Mouse (Mus musculus): ENCODE data around the gene Gm14406. TPM values are rescaled to one million over a fixed set of nuclear protein-coding genes. Genes with fewer than 3 reads are reported as not detected.

Gene Gm14406
- polyA plus RNA-seq, 1 experiment from 2014 or later: not detected

Other genes with a start within 250 kb of the Gm14406 start
- 4.0 and 5.1 TPM in 2 replicates for gene Gm14418, start 179.9 kb downstream of the Gm14406 start, polyA plus RNA-seq (2016; fragmentation: Nextera tagmentation; extraction: Ambion mirVana)
- 3.9 and 7.8 TPM in 2 replicates for gene Zfp970, start 113.5 kb downstream of the Gm14406 start, polyA plus RNA-seq (2016; fragmentation: Nextera tagmentation; extraction: Ambion mirVana)
- 2.5 and 3.1 TPM in 2 replicates for gene Gm14403, start 80.0 kb downstream of the Gm14406 start, polyA plus RNA-seq (2016; fragmentation: Nextera tagmentation; extraction: Ambion mirVana)
- 3.2 and 3.6 TPM in 2 replicates for gene Gm14322, start 181.1 kb upstream of the Gm14406 start, polyA plus RNA-seq (2016; fragmentation: Nextera tagmentation; extraction: Ambion mirVana)